In genomic region chr4:100910605-100911330, GRCm38 (mm10) we compare ENCODE assay signal across 10 mouse cellular contexts.
DNase-seq lines count a peak whose midpoint lies in the region; ATAC-seq and TF ChIP-seq lines count a peak whose summit lies in the region.
"Had no signal": no experiment of that assay in that cellular context is flagged by ENCODE, and none has a peak within 500 bp of the region (broad histone marks: within the 10 kb centered on the region; RNA-seq: fewer than 3 reads in every experiment).

No protein-coding gene starts in this region.

- peak overlapping the region; percentile 65; the same call in 1 of the 2 replicates for H3K27ac ChIP-seq in forebrain, embryonic 10.5 days
- no peak overlapping the region for H3K27ac ChIP-seq in forebrain, embryonic 11.5 days (ENCODE audit: low read depth, low read length)
- H3K27ac ChIP-seq in CH12.LX (ENCODE audit: insufficient read depth, low read depth): no peak overlapping the region
- H3K27ac ChIP-seq in forebrain, embryonic 15.5 days (replicated peaks): peak overlapping the region; percentile 39; the same call in 1 of the 2 replicates

- DNase-seq in forebrain, embryonic 10.5 days (ENCODE audit: extremely low spot score, low spot score): no peak
- no peak for DNase-seq in forebrain, embryonic 11.5 days (ENCODE audit: low spot score)
- DNase-seq in CH12.LX (ENCODE audit: extremely low read depth): no peak
- DNase-seq in mesoderm, embryonic 11.5 days (ENCODE audit: low read depth, low spot score): peak; percentile 54
- no peak for DNase-seq in thymus, postnatal 36 days
- no peak for DNase-seq in heart, postnatal 4 days
- DNase-seq: heart, postnatal 36 days had no signal

- TF ChIP-seq RAD21 in CH12.LX (IDR thresholded peaks at IDR 0.05; ENCODE audit: low read depth, low read length): no peak

- WGBS in forebrain, embryonic 10.5 days: 23% methylated on average over 11 of the region's 11 CpGs
- 17% methylated on average over 11 of the region's 11 CpGs for WGBS in forebrain, embryonic 11.5 days
- 17% methylated on average over 11 of the region's 11 CpGs for WGBS in forebrain, embryonic 15.5 days

- no peaks in the 10 kb centered on the region for H3K27me3 ChIP-seq in forebrain, embryonic 10.5 days (ENCODE audit: poor library complexity, severe bottlenecking)
- H3K27me3 ChIP-seq in forebrain, embryonic 11.5 days (ENCODE audit: control insufficient read depth, insufficient read depth, low read length): no peaks in the 10 kb centered on the region
- H3K27me3 ChIP-seq in CH12.LX (replicated peaks): peaks cover 12% of the 10 kb centered on the region
- no peaks in the 10 kb centered on the region for H3K27me3 ChIP-seq in forebrain, embryonic 15.5 days

- H3K36me3 ChIP-seq in forebrain, embryonic 10.5 days (replicated peaks): no peaks in the 10 kb centered on the region; the same call in 1 of the 2 replicates
- H3K36me3 ChIP-seq in forebrain, embryonic 11.5 days (ENCODE audit: control insufficient read depth, insufficient read depth, low read length): no peaks in the 10 kb centered on the region
- H3K36me3 ChIP-seq in CH12.LX (replicated peaks in 1 of 2; ENCODE audit: control insufficient read depth in 1 of 2, insufficient read depth in 1 of 2, low read length in 1 of 2): no peaks in the 10 kb centered on the region
- no peaks in the 10 kb centered on the region for H3K36me3 ChIP-seq in forebrain, embryonic 15.5 days

- no peaks in the 10 kb centered on the region for H3K79me2 ChIP-seq in CH12.LX (replicated peaks; ENCODE audit: control insufficient read depth, extremely low read depth, insufficient read depth, poor library complexity, severe bottlenecking)

- no peak overlapping the region for H3K4me2 ChIP-seq in forebrain, embryonic 11.5 days (ENCODE audit: low read depth, low read length, severe bottlenecking)
- peak overlapping the region; percentile 75 for H3K4me2 ChIP-seq in CH12.LX (ENCODE audit: insufficient read depth, low read depth, poor library complexity, severe bottlenecking)
- H3K4me2 ChIP-seq in forebrain, embryonic 15.5 days (replicated peaks): no peak overlapping the region

- no peak for TF ChIP-seq POLR2A in CH12.LX (IDR thresholded peaks at IDR 0.05; ENCODE audit: low read depth, low read length)

- in situ Hi-C loops in CH12.LX (cut with MboI; ENCODE audit: low pct_ligation_motif_present, low pct_unique_long_range_greater_than_20kb, low sequenced_read_pairs): no loop called here

- TF ChIP-seq EP300 in CH12.LX (IDR thresholded peaks at IDR 0.05; ENCODE audit: low read length): no peak

- no peak for ATAC-seq in forebrain, embryonic 11.5 days (replicated peaks; ENCODE audit: low FRiP score)
- ATAC-seq in forebrain, embryonic 15.5 days (replicated peaks): no peak
- no peak for ATAC-seq in erythroid progenitor cell, adult 5-6 weeks (replicated peaks; ENCODE audit: low FRiP score, poor library complexity, severe bottlenecking)

- H3K9me3 ChIP-seq in forebrain, embryonic 10.5 days: no peaks in the 10 kb centered on the region
- H3K9me3 ChIP-seq in forebrain, embryonic 11.5 days (ENCODE audit: control insufficient read depth, low read length): no peaks in the 10 kb centered on the region
- H3K9me3 ChIP-seq in CH12.LX (replicated peaks; ENCODE audit: low read length): no peaks in the 10 kb centered on the region
- H3K9me3 ChIP-seq in forebrain, embryonic 15.5 days: no peaks in the 10 kb centered on the region

- dilution Hi-C loops in CH12.LX (cut with MboI; ENCODE audit: extremely low pct_ligation_motif_present, extremely low pct_unique_long_range_greater_than_20kb, low sequenced_read_pairs): no loop called here

- no peak for TF ChIP-seq CTCF in CH12.LX (conservative IDR thresholded peaks at IDR 0.05 in 1 of 2, IDR thresholded peaks at IDR 0.05 in 1 of 2; ENCODE audit: low read depth in 2 of 2, low read length in 2 of 2)

- H3K9ac ChIP-seq in forebrain, embryonic 11.5 days (ENCODE audit: low read length): no peak overlapping the region
- H3K9ac ChIP-seq in CH12.LX (ENCODE audit: insufficient read depth, low read depth): no peak overlapping the region
- no peak overlapping the region for H3K9ac ChIP-seq in forebrain, embryonic 15.5 days (replicated peaks)

- no peak overlapping the region for H3K4me3 ChIP-seq in forebrain, embryonic 10.5 days
- no peak overlapping the region for H3K4me3 ChIP-seq in forebrain, embryonic 11.5 days (ENCODE audit: low read depth, low read length)
- no peak overlapping the region for H3K4me3 ChIP-seq in CH12.LX (replicated peaks in 1 of 3; ENCODE audit: low read depth in 2 of 3, low read length in 2 of 3, poor library complexity in 1 of 3)
- no peak overlapping the region for H3K4me3 ChIP-seq in forebrain, embryonic 15.5 days
- H3K4me3 ChIP-seq: myocyte had no signal

- H3K4me1 ChIP-seq in forebrain, embryonic 10.5 days: peaks cover 69% of the 10 kb centered on the region
- peaks cover 14% of the 10 kb centered on the region for H3K4me1 ChIP-seq in forebrain, embryonic 11.5 days (replicated peaks; ENCODE audit: control insufficient read depth, insufficient read depth, low read length)
- H3K4me1 ChIP-seq in CH12.LX (ENCODE audit: control insufficient read depth in 1 of 2, insufficient read depth in 2 of 2): peaks cover 16 to 47% of the 10 kb centered on the region in 2 experiments
- H3K4me1 ChIP-seq in forebrain, embryonic 15.5 days: peaks cover 60% of the 10 kb centered on the region

TF ChIP-seq in CH12.LX, 34 proteins besides CTCF, POLR2A, EP300 and RAD21:
- no peak for TF ChIP-seq KAT2A (IDR thresholded peaks at IDR 0.05; ENCODE audit: insufficient replicate concordance, low read length)
- TF ChIP-seq IRF4 (IDR thresholded peaks at IDR 0.05; ENCODE audit: low read depth, low read length): no peak
- TF ChIP-seq ZC3H11A (IDR thresholded peaks at IDR 0.05; ENCODE audit: low read depth, low read length): no peak
- TF ChIP-seq ZNF384 (IDR thresholded peaks at IDR 0.05; ENCODE audit: low read depth, low read length): no peak
- TF ChIP-seq MAFK (IDR thresholded peaks at IDR 0.05; ENCODE audit: insufficient replicate concordance, low read length): no peak
- no peak for TF ChIP-seq SIN3A (IDR thresholded peaks at IDR 0.05; ENCODE audit: low read length)
- TF ChIP-seq HCFC1 (IDR thresholded peaks at IDR 0.05; ENCODE audit: low read depth, low read length): no peak
- TF ChIP-seq MXI1 (IDR thresholded peaks at IDR 0.05; ENCODE audit: low read depth, low read length): no peak
- TF ChIP-seq CHD1 (IDR thresholded peaks at IDR 0.05; ENCODE audit: low read depth, low read length): no peak
- TF ChIP-seq PAX5 (IDR thresholded peaks at IDR 0.05; ENCODE audit: low read length): no peak
- no peak for TF ChIP-seq ZMIZ1 (IDR thresholded peaks at IDR 0.05; ENCODE audit: low read depth, low read length)
- no peak for TF ChIP-seq MAX (IDR thresholded peaks at IDR 0.05; ENCODE audit: low read length)

Comparison
In these comparisons a context has a peak if more than half of its experiments do, and no peak if none do; other contexts are left out.
1. H3K27ac ChIP-seq: peak in forebrain, embryonic 10.5 days (single experiment) and forebrain, embryonic 15.5 days (single experiment); none in forebrain, embryonic 11.5 days (single experiment) and CH12.LX (single experiment).